Mouse (Mus musculus): ENCODE measurements around the gene Ppp1r35. TPM values are rescaled to one million over a fixed set of nuclear protein-coding genes. Genes with fewer than 3 reads are reported as not detected.

The Ppp1r35 gene
- polyA plus RNA-seq, 1 experiment from 2014 or later, result 33.9 TPM

GRCm38 (mm10) chr5:137755425-137755824 lies 23.2 kb upstream of the Ppp1r35 start:
- H3K4me3 ChIP-seq, result no peak overlapping the region
- peaks cover 61% of the 10 kb centered on the region for H3K36me3 ChIP-seq
- no peak for ATAC-seq (ENCODE audit: borderline replicate concordance, extremely low read depth, low FRiP score, low TSS enrichment)
- H3K9me3 ChIP-seq, result no peaks in the 10 kb centered on the region
- no peak overlapping the region for H3K4me2 ChIP-seq
- H3K27ac ChIP-seq, result no peak overlapping the region
- peaks cover 33% of the 10 kb centered on the region for H3K4me1 ChIP-seq
- no peak overlapping the region for H3K9ac ChIP-seq
- no peaks in the 10 kb centered on the region for H3K27me3 ChIP-seq
- 79% methylated on average over 5 of the region's 5 CpGs for WGBS

- Histone ChIP-seq H3K4me2 (no peak overlapping the region), H3K4me1 (peaks cover 30% of the 10 kb centered on the region), H3K27ac (peak overlapping the region; percentile 10; the same call in 1 of the 2 replicates), H3K36me3 (peaks cover 56% of the 10 kb centered on the region), H3K9ac (no peak overlapping the region), H3K27me3 (no peaks in the 10 kb centered on the region), H3K9me3 (no peaks in the 10 kb centered on the region), H3K4me3 (no peak overlapping the region)
- no peak for ATAC-seq (ENCODE audit: borderline replicate concordance, extremely low read depth, low FRiP score, low TSS enrichment)
- WGBS, result 51% methylated on average over 3 of the region's 3 CpGs
Observed at GRCm38 (mm10) chr5:137756106-137756505, 22.5 kb upstream of the Ppp1r35 start.

- Histone ChIP-seq H3K27ac (no peak overlapping the region), H3K9ac (no peak overlapping the region), H3K27me3 (no peaks in the 10 kb centered on the region), H3K4me2 (no peak overlapping the region), H3K36me3 (peaks cover 46% of the 10 kb centered on the region), H3K4me3 (no peak overlapping the region), H3K4me1 (peaks cover 30% of the 10 kb centered on the region), H3K9me3 (no peaks in the 10 kb centered on the region)
- WGBS, result 46% methylated on average over 10 of the region's 10 CpGs
- ATAC-seq (ENCODE audit: borderline replicate concordance, extremely low read depth, low FRiP score, low TSS enrichment), result 0 out of 2 replicates have a peak, but pooled peaks have one; percentile 9
Observed at GRCm38 (mm10) chr5:137756882-137757661, 21.6 kb upstream of the Ppp1r35 start.

- H3K27ac ChIP-seq, result no peak overlapping the region
- no peak overlapping the region for H3K9ac ChIP-seq
- no peaks in the 10 kb centered on the region for H3K9me3 ChIP-seq
- H3K36me3 ChIP-seq, result peaks cover 39% of the 10 kb centered on the region
- no peaks in the 10 kb centered on the region for H3K27me3 ChIP-seq
- H3K4me1 ChIP-seq, result peaks cover 28% of the 10 kb centered on the region
- peak; percentile 10; the same call in 1 of the 2 replicates for ATAC-seq (ENCODE audit: borderline replicate concordance, extremely low read depth, low FRiP score, low TSS enrichment)
- no peak overlapping the region for H3K4me3 ChIP-seq
- H3K4me2 ChIP-seq, result no peak overlapping the region
- WGBS, result 62% methylated on average over 6 of the region's 6 CpGs
Observed at GRCm38 (mm10) chr5:137757887-137758286, 20.8 kb upstream of the Ppp1r35 start.

- Histone ChIP-seq H3K36me3 (peaks cover 29% of the 10 kb centered on the region), H3K27ac (peak overlapping the region; percentile 24; the same call in 1 of the 2 replicates), H3K4me2 (no peak overlapping the region), H3K4me3 (no peak overlapping the region), H3K4me1 (peaks cover 18% of the 10 kb centered on the region), H3K9me3 (no peaks in the 10 kb centered on the region), H3K9ac (no peak overlapping the region), H3K27me3 (no peaks in the 10 kb centered on the region)
- 87% methylated on average over 19 of the region's 19 CpGs for WGBS
- no peak for ATAC-seq (ENCODE audit: borderline replicate concordance, extremely low read depth, low FRiP score, low TSS enrichment)
Observed at GRCm38 (mm10) chr5:137758921-137759534, 19.6 kb upstream of the Ppp1r35 start.

GRCm38 (mm10) chr5:137759971-137760412 lies 18.7 kb upstream of the Ppp1r35 start:
- peak; percentile 71 for ATAC-seq (ENCODE audit: borderline replicate concordance, extremely low read depth, low FRiP score, low TSS enrichment)
- Histone ChIP-seq H3K4me1 (peaks cover 18% of the 10 kb centered on the region), H3K9ac (no peak overlapping the region), H3K27me3 (no peaks in the 10 kb centered on the region), H3K9me3 (no peaks in the 10 kb centered on the region), H3K4me3 (no peak overlapping the region), H3K36me3 (peaks cover 27% of the 10 kb centered on the region), H3K27ac (peak overlapping the region; percentile 49), H3K4me2 (no peak overlapping the region)
- 41% methylated on average over 4 of the region's 4 CpGs for WGBS

GRCm38 (mm10) chr5:137764609-137765340 lies 13.9 kb upstream of the Ppp1r35 start:
- Histone ChIP-seq H3K9me3 (no peaks in the 10 kb centered on the region), H3K4me2 (no peak overlapping the region), H3K36me3 (no peaks in the 10 kb centered on the region), H3K27ac (no peak overlapping the region), H3K9ac (no peak overlapping the region), H3K27me3 (no peaks in the 10 kb centered on the region), H3K4me3 (no peak overlapping the region), H3K4me1 (peaks cover 3% of the 10 kb centered on the region)
- no peak for ATAC-seq (ENCODE audit: borderline replicate concordance, extremely low read depth, low FRiP score, low TSS enrichment)
- WGBS, result 53% methylated on average over 9 of the region's 9 CpGs

GRCm38 (mm10) chr5:137766270-137766669 lies 12.4 kb upstream of the Ppp1r35 start:
- Histone ChIP-seq H3K9ac (no peak overlapping the region), H3K27ac (no peak overlapping the region), H3K36me3 (no peaks in the 10 kb centered on the region), H3K4me3 (no peak overlapping the region), H3K4me1 (no peaks in the 10 kb centered on the region), H3K9me3 (no peaks in the 10 kb centered on the region), H3K4me2 (no peak overlapping the region), H3K27me3 (no peaks in the 10 kb centered on the region)
- 58% methylated on average over 3 of the region's 3 CpGs for WGBS
- no peak for ATAC-seq (ENCODE audit: borderline replicate concordance, extremely low read depth, low FRiP score, low TSS enrichment)

- H3K27ac ChIP-seq, result no peak overlapping the region
Observed at GRCm38 (mm10) chr5:137768475-137768874, 10.2 kb upstream of the Ppp1r35 start.

GRCm38 (mm10) chr5:137770709-137771108 lies 7.9 kb upstream of the Ppp1r35 start:
- Histone ChIP-seq H3K9me3 (no peaks in the 10 kb centered on the region), H3K4me3 (no peak overlapping the region), H3K9ac (no peak overlapping the region), H3K27ac (no peak overlapping the region), H3K4me2 (no peak overlapping the region), H3K4me1 (no peaks in the 10 kb centered on the region), H3K36me3 (no peaks in the 10 kb centered on the region), H3K27me3 (no peaks in the 10 kb centered on the region)
- ATAC-seq (ENCODE audit: borderline replicate concordance, extremely low read depth, low FRiP score, low TSS enrichment), result 0 out of 2 replicates have a peak, but pooled peaks have one; percentile 31
- WGBS, result 45% methylated on average over 2 of the region's 2 CpGs

More at GRCm38 (mm10) chr5:137768475-137768874, 10.2 kb upstream of the Ppp1r35 start:
- Histone ChIP-seq H3K9me3 (no peaks in the 10 kb centered on the region), H3K27me3 (no peaks in the 10 kb centered on the region), H3K4me2 (no peak overlapping the region), H3K9ac (no peak overlapping the region), H3K4me3 (no peak overlapping the region), H3K4me1 (no peaks in the 10 kb centered on the region), H3K36me3 (no peaks in the 10 kb centered on the region)
- no peak for ATAC-seq (ENCODE audit: borderline replicate concordance, extremely low read depth, low FRiP score, low TSS enrichment)
- 67% methylated on average over 1 of the region's 1 CpGs for WGBS

GRCm38 (mm10) chr5:137772755-137773154 lies 5.9 kb upstream of the Ppp1r35 start:
- Histone ChIP-seq H3K27ac (no peak overlapping the region), H3K4me1 (peaks cover 7% of the 10 kb centered on the region; the same call in 1 of the 2 replicates), H3K9ac (no peak overlapping the region), H3K27me3 (no peaks in the 10 kb centered on the region), H3K36me3 (no peaks in the 10 kb centered on the region), H3K4me2 (no peak overlapping the region), H3K4me3 (no peak overlapping the region), H3K9me3 (no peaks in the 10 kb centered on the region)
- no peak for ATAC-seq (ENCODE audit: borderline replicate concordance, extremely low read depth, low FRiP score, low TSS enrichment)
